Mouse (Mus musculus) heart, postnatal 36 days (tissue): ENCODE measurements at regions not wholly inside any gene's neighbourhood (a gene's known extent, or its start where the extent isn't known, plus 50 kb on each side); places are given as distances from the start of the nearest gene placed in this dataset.

ENCODE experiments used
- DNase-seq, 2 experiments: peaks; one replicate each; pipeline ENCODE4 v3.0.0; 2021 to 2022
- intact Hi-C: fragments of 180-260 bp; cut with DNase I; formaldehyde crosslinking; loops from one replicate; pipeline ENCODE4 v1.15.1; 2025

DNA sequence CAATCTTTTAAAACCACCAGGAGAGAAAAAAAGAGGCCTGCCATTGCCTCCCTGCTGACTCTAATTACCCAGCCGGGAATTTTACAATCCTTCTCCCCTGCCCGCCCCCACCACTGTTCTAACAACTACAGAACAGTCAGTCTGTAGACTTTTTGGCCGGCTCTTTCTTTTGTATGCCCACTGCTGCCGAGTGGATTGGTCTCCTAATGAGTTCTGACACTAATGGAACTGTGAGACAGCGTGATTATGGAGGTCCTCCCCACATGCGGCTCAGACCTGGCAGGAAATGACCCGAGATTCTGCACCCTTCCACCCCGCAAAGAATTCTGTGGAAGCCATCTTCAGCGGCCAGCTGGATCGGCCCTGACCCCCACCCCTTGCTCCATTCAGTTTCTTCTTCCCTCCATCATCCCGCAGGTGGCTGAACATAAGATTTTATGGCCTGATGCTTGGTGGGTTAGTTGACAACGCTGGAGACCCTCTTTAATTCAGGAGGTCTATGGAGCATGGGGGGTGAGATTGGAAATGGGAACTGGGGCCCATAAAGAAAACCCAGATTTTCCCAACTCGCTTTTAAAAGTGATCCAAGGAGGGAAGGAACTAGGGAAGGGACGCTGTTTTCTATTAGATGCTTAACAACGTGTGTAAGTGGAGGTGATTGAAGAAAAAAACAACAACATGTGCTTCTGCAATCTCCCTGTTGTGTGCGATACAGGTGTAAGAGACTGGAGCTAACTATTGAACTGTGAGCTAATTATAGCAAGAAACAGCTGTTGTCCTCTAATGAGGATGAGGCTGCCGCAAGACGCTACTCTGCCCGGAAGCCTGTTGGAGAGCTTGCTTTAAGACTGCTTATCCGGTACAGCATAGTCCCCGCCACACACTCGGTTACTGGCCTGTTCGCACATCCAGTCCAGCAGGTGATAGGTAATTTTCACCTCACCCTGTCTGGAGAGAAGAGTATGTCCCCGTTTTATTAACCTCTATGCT is 323.6 kb downstream of the Icos start:
- intact Hi-C loops: loop anchor here (5.0 to 10.0 kb wide), 2 partner anchors 663 to 1406 kb away; no protein-coding TSS in a partner anchor
- DNase-seq: no peak

DNA sequence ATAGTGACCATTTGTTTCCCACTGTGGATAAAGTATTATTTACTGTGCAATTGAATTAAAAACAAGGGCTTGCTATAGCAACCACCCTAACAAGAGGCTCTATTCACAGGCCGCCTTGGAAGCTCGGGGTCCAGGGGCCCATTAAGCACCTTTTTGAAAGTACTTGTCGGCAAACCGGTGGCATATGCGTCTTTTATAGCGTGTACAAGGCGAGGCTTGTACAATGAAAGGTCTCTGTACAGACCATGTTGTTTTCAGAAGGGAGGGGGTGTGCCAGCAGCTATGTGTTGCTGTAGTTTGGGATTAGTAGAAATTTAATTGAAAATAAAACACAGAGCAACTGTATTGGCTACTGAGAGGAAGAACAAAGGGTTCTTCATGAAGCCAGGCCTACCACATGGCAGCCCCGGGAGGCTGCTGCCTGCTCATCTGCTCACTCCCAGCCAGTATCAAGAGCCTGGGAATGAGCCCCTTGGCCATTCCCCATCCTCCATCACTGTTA is 324.9 kb downstream of the Icos start:
- intact Hi-C loops: loop anchor here (5.0 to 10.0 kb wide), 2 partner anchors 662 to 1405 kb away; no protein-coding TSS in a partner anchor
- DNase-seq: no peak

DNA sequence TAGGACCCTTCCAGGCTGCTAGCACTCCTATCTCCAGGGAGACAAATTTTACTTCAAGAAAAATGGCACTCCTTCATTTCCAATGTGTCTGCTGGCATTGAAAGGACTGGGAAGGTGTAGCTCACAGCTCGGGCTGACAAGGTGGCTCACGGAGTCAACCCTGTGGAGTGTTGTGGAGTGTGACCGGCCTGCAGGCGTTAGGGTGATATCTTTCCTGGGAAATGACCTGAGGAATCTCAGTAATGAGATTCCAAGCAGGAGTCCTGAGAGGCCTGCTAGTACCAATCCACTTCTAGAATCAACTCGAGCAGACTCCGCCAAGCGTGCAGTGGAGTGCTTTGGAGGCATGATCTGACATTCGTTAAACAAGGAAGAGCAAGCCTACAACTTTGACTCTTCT is 328.6 kb downstream of the Icos start:
- intact Hi-C loops: loop anchor here (10.0 kb wide), 1 partner anchor 659 kb away; no protein-coding TSS in a partner anchor
- DNase-seq: no peak

DNA sequence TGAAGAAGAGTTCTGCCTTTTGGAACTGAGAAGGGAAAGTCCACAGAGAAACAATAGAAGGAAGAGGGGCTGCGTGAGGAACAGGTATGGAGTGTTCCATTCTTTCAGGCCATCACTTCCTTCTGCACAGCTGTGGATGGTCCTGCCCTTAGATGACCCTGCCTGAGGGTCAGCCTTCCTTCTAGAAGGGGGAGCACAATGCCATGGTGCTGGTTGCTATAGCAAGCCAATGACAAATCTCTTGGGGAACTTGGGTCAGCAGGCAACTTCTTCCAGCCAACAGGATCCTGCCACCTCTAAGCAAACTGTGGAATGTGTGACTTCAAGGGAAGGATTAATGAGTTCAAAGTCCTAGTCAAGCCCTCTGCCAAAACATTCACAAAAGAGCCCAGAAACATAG is 329.1 kb upstream of the Pard3b start:
- intact Hi-C loops: loop anchor here (1.0 to 10.0 kb wide), 2 partner anchors 65 to 655 kb away; no protein-coding TSS in a partner anchor
- DNase-seq: no peak

DNA sequence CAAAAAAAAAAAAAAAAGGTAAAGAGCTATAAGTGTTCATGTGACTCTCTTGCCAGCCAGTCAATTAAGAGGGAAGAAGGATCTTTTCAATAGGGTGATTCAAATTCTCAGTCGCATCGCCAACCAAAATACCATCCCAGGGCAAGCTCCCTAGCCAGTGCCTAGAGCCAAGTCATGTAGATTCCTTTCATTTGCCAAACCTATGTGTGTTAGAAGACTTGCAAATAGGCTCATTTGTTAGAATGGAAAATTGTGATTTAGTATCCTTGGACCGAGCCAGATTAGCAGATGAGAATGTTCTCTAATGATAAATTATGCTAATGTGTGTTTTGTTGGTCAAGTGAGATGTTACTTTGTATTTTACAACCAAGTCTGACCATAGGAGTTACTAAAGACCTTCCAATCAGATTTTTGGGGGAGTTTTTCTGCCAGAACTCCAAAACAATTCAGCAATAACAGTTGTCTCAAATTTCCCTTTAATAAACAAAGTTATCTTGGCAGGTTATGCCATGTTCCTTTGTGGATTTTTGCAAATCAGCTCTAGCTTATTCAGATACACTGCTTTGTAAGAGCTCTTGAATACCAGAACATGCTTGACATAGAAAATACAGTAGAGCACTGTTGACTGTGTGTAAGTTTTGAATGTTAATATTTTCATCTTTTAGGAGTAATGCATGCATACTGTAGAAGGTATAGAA is 328.4 kb upstream of the Pard3b start:
- intact Hi-C loops: loop anchor here (5.0 kb wide), 1 partner anchor 42 kb away; no protein-coding TSS in a partner anchor

DNA sequence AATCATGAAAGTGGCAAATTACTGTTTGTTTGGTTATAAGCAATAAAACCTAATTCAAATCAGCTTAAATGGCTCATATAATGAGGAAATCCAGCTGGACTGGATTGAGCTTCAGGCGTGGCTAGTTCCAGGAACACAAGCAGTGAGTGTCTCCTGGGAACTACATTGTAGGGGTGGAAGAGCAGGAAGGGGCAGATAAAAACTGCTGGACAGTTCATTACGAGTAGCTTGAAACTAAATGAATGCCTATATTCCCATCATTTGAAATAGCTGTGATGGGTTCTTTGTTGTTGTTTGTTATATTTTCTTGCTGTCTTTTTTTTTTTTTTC is 327.9 kb upstream of the Pard3b start:
- DNase-seq: no peak
- intact Hi-C loops: loop anchor here (5.0 kb wide), 1 partner anchor 42 kb away; no protein-coding TSS in a partner anchor

More for the DNA sequence above, 328.4 kb upstream of the Pard3b start:
- DNase-seq: no peak

DNA sequence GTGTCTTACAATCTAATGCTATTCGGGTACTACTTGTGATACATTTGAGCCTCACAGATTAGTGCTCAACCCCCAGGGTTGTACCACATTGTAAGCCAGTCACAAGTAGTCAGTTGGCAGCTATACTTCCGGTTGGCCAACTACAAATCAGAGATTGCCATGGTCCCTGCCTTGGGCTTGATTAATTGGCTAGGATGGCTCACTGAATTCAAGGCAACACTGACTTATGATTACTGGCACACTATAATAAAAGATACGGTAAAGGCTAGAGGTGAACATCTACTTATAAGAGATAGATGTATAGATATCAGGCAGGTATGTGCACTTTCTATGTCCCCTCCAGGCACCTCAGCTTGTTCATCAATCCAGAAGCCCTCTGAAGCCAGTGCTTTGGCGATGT is 325.4 kb upstream of the Pard3b start:
- no peak for DNase-seq
- intact Hi-C loops: loop anchor here (5.0 kb wide), 1 partner anchor 39 kb away; no protein-coding TSS in a partner anchor

DNA sequence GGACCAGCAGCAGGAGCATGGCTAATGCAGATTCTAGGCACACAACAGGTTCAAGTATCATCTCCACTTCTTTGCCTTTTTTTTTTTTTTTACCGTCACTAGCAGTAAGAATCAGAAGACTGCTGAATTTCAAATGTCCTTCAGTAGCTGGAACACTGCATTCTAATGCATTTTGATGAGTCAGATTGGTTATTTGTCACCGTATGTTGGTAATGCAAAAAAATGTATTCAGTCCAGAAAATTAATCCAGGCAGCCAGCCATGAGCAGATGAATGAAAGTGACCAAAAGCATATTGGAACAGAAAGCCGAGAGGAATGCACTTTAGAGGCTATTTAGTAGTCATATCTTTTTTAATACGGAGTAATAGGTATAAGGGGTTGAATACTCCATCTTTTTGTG is 322.4 kb upstream of the Pard3b start:
- no peak for DNase-seq
- intact Hi-C loops: no loop called here

DNA sequence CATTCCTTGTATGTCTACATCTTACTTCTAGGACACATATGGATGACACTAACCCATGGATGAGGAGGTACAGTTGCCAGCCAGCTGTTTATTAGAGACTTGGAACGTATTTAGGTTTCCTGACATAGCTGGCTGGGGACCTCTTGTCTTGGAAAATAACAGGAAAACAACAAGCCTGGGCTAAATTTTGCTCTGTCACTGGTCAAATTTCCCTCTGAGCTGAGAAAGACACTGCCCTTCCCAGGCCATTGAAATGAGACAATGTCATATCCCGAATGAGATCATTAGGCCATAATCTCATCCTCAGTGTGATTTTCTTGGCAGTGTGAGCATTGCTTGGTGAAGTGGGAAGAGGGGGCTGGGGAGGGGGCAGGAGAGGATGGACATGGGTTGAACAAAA is 321.9 kb upstream of the Pard3b start:
- intact Hi-C loops: no loop called here
- no peak for DNase-seq

DNA sequence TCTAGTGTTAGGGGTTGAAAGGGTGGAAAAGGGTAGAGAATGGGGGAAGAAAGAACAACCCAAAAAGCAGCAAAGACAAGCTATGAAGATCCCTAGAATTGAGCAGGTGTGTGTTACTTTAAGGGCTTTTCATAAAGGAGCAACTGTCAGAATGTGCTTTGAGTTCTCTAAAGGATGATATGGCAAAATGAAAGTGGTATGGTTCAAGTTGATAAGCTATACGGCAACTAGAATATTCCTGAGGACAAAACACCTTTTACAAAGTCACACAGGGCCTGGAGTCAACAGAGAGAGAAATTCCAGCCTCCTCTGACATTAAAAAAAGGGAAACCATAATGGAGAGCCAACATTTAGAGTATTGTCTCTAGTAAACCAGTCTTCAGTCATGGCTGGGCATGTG is 320.6 kb upstream of the Pard3b start:
- no peak for DNase-seq
- intact Hi-C loops: no loop called here

DNA sequence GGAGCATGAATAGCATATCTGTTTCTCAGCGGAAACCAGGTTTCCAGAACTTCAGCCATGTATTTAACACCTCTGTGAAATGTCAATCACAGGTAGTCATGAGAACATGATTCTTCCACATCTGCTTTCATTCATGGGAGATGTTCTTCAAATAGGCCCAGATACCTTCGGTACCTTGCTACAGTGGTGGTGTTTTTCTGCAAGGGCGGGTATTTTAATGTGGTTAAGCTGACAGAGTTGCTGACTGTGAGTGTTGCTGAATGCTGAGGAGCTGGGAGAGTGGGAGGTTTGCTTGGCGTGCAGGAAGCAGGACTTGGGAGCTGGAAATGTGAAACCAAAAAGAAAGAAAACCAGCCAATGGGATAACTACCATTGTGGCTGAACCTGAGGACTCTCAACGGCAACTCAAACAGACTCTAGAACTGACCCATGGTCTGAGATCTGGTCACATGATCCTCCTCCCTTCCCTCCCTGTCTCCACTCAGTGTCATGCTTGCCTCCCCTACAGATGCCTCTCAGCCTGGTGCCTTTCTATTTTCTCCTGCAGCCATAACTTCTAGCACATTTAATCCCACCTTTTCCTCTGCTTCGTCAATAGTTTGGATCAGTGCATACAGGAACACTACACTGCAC is 317.0 kb upstream of the Pard3b start:
- no peak for DNase-seq
- intact Hi-C loops: no loop called here

DNA sequence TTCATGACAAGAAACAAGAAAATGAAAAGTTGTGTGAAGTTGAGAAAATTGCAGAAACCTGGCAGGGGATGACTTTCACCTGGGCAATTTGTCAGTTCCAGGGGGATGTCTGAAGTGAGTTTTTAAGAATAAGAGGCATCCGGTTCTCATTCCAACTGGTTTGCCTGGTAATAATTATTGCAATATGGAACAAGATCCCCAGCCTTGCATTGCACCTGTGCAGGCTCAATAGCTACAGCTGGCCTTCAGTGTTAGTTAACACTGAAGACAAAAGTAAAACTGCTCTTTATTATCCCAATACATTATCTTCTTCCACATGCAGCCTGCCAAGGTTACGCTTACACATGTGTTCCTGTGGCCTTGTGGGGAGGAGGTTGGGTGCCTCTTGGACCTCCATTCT is 307.2 kb upstream of the Pard3b start:
- intact Hi-C loops: no loop called here
- DNase-seq: no peak

DNA sequence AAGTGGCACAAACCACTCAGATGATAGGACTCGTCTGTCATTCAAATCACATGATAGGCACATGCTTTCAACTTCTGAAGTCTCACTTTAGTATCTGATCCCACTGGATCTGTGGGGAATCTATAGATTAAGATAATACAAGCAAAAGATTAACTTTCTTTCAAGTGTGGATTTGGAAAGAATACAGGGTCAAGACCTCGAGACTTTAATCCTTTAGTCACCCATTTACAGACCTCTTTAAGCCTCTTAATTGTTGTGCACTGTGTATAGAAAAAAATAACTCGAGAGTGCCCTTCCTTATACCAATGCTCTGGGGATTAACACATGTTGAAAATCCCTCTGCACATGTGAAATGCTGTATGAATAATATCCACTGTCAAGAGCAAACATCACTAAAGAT is 306.7 kb upstream of the Pard3b start:
- intact Hi-C loops: no loop called here
- DNase-seq: no peak

DNA sequence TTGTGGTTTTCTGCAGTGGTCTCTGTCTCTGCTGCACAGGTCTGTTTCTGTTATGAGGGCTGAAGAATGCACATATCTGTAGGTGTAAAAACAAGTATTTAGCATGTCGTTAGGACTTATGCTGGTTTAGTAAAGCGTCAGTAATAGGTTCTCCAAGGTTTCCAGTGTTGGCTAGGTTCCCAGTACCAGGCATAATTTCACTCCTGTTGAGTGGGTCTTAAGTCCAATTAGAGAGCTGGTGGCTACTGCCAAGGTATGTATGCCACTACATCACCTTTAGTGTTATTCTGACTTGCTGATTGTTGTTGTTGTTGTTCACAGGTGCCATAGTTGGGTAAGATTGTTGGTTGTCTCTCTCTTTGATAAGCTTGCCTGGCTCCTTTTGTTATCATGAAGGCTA is 302.3 kb upstream of the Pard3b start:
- DNase-seq: no peak
- intact Hi-C loops: no loop called here

DNA sequence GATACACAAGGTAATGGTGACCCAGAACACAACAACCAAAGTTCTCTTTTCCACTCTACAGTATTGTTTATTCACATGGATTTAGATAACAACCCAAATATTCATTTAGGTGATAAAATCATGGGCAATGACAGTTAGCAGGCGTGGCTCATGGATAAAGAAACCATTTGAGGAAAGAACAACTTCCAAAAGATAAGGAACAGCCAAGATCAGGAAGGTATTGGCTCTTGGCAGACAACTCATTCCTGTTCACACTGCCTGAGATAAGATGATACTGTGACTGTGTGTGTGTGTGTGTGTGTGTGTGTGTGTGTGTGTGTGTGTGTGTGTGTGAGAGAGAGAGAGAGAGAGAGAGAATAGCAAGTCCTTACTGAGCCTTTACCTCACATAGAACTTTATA is 285.7 kb upstream of the Pard3b start:
- no peak for DNase-seq
- intact Hi-C loops: loop anchor here (5.0 kb wide), 1 partner anchor 41 kb away; no protein-coding TSS in a partner anchor

DNA sequence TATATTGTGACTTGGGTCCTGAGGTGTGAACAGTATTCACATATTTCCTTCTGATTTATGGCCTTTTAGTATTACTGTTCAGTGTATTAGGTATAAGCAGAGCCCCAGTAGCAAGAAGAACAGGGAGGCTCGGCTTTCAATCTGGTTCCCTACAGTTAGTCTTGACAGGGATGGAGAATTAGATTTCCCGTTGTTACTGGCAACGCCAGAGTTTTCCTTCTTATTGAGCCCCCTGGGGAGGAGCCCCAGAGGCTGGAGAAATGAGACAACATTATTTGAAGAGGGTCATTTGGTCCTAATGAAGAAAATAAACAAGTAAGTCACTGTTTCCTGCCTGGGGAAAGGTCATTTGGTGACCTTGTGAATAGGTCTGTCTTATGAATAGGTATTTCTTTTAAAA is 285.1 kb upstream of the Pard3b start:
- no peak for DNase-seq
- intact Hi-C loops: loop anchor here (5.0 kb wide), 1 partner anchor 41 kb away; no protein-coding TSS in a partner anchor

DNA sequence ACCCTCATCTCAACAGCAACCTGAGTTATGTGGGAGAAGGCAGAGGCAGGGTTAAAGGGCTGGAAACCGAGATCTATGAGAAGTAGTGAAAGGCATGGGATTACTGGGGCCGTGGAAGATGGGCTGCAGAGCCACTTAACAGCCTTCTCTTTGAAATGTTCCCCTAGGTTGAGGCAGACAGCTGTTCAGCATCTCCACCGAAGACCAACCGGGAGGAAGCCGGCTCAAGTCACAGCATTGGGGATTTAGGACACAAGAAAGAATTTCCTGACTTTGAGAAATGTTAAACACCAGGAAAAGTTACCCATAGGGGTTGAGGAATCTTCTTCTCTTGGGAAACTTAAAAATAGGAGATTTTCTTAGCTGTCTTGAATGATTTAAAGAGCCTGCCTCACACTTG is 283.4 kb upstream of the Pard3b start:
- DNase-seq: no peak
- intact Hi-C loops: loop anchor here (5.0 kb wide), 1 partner anchor 173 kb away; no protein-coding TSS in a partner anchor

DNA sequence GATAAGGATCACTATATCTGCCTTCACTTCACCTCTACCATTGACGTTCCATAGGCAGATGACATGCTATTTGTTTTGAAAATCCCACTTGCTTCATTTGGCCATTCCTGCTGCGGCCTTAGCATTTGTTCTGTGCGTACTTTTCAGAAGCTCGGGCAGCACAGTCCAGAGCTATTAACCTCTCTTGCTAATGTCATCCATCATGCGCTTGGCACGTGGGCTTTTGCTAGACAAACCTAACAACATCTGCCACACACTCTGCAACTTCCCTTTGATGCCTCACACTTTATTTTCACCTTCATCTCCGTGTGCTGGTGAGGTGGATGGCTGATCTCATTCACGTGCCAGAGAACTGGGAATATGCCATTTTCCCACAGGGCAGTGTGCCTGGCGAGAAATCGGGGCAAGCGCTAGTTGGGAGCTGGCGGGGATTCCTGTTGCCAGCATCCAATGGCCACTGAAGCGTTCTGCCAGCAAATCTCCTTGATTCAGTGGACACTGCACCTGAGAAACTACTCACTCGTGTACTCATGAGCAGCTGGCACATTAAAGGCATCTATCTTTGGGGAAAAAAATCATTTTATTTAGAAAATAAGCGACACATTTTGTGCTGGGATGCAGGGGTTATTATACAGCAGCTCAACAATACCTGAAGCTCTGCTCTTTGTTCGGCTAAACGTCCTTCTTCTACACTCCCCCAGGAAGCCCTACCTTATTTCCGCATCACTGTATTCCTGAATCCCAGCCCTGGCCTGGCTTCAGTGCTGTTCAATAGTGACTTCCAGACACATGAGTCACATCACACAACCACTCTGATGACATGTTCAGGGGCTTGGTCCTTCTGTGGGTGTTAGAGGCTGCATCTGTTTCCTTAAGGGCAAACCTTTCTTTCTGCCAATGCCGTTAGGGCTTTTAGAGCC is 279.4 kb upstream of the Pard3b start:
- DNase-seq: no peak

DNA sequence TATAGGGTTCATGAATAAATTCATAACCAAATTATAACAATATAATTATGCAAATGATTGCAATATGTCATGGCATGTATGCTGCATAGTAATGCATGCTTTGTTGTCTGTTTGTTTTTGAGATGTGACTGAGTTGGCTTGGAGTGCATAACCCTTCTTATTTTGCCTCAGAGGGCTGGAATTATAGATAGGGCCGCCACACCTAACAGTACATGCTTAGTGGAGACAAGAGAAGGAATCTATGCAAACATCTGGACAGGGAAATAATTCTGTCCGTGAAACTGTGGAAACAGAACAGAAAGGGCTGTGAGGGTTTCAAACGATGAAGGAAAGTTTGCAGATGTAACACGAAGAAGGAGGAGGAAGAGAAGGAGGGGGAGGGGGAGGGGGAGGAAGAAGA is 266.0 kb upstream of the Pard3b start:
- no peak for DNase-seq
- intact Hi-C loops: loop anchor here (10.0 kb wide), 2 partner anchors 228 to 1412 kb away; no protein-coding TSS in a partner anchor

More for the DNA sequence above, 279.4 kb upstream of the Pard3b start:
- intact Hi-C loops: loop anchor here (5.0 kb wide), 1 partner anchor 177 kb away; no protein-coding TSS in a partner anchor
